Mouse (Mus musculus) liver, postnatal 0 days (tissue): ENCODE data around the gene Maip1.

ENCODE experiments used
- CTCF ChIP-seq: sonication (generic); IDR thresholded peaks from 2 replicates; pipeline ENCODE4 v1.5.1; 2016; ENCODE audit warnings: antibody characterized with exemption, low read depth
- EP300 ChIP-seq: IDR thresholded peaks from 2 replicates; pipeline ENCODE4 v1.6.1; 2016; ENCODE audit warnings: antibody characterized with exemption, low read depth, mild to moderate bottlenecking

- TF ChIP-seq EP300, result no peak
- TF ChIP-seq CTCF, result no peak
Measured at GRCm38 (mm10) chr1:57436408-57436807, 30.3 kb downstream of the Maip1 start.
